Mouse (Mus musculus) stomach, postnatal 0 days (tissue): ENCODE measurements around the gene Ncoa4.

ENCODE experiments used
- CTCF ChIP-seq: IDR thresholded peaks from 2 replicates; pipeline ENCODE4 v1.5.1; 2016; ENCODE audit warnings: antibody characterized with exemption, low read depth, mild to moderate bottlenecking, moderate library complexity
- EP300 ChIP-seq: optimal IDR thresholded peaks from 2 replicates; pipeline ENCODE3; 2016; ENCODE audit warnings: antibody characterized with exemption

DNA sequence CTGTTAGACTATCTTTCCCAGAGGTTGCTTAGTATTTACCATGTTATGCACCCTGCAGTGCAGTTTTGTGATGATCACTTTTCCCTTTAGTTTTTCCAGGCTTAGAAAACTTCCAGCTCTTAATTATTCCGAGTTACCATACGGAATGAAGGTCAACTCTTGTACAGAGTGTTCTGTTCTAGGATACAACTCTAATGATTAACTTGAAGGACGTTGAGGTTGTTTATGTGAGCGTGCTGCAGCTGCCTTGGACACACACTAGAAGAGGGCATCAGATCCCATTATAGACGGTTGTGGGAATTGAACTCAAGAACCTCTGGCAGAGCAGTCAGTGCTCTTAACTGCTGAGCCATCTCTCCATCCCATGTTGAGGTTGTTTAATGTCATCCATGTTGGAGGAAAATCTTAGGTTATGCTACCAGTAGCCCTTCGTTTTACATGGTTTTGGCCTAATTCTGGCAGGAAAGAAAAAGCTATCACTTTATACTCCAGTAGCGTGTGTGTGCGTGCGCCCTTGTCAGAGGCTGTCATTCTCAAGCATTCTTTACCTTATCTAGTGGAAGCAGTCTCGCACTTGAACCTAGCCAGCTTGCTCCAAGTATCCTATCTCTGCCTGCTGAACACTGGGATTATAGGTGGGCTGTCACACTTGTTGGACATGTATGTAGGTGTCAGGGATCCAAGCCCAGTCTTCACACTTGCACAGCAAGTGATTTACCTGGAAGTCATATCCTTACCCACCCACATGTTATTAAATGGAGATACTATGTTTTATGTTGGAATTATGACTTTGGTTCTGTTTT lies 19.9 kb downstream of the Ncoa4 start:
- TF ChIP-seq CTCF (no peak), EP300 (no peak)
